Mouse (Mus musculus): ENCODE data around the gene Spata20.

The Spata20 gene

GRCm38 (mm10) chr11:94481963-94482362 is 4.0 kb downstream of the Spata20 start:
- DNase-seq, result no peak

- no peak for DNase-seq
Measured at GRCm38 (mm10) chr11:94480382-94480781, 5.6 kb downstream of the Spata20 start.

GRCm38 (mm10) chr11:94477651-94478050 is 8.3 kb downstream of the Spata20 start:
- DNase-seq, result no peak

GRCm38 (mm10) chr11:94475722-94476121 is 10.3 kb downstream of the Spata20 start:
- DNase-seq, result peak; percentile 34

- DNase-seq, result no peak
Measured at GRCm38 (mm10) chr11:94474544-94474910, 11.5 kb downstream of the Spata20 start.

GRCm38 (mm10) chr11:94473707-94474543 is 12.1 kb downstream of the Spata20 start, which contains the start of gene Cacna1g:
Cacna1g (minus strand) TSS chr11:94474198.
- peak; percentile 93 for DNase-seq

- peak; percentile 48 for DNase-seq
Measured at GRCm38 (mm10) chr11:94472916-94473706, 12.9 kb downstream of the Spata20 start.

GRCm38 (mm10) chr11:94472585-94472915 is 13.4 kb downstream of the Spata20 start:
- peak; percentile 40 for DNase-seq

GRCm38 (mm10) chr11:94471740-94472584 is 14.0 kb downstream of the Spata20 start:
- DNase-seq, result peak; percentile 47

GRCm38 (mm10) chr11:94470391-94470790 is 15.6 kb downstream of the Spata20 start:
- no peak for DNase-seq

GRCm38 (mm10) chr11:94469136-94470064 is 16.6 kb downstream of the Spata20 start:
- peak; percentile 47 for DNase-seq

- no peak for DNase-seq
Measured at GRCm38 (mm10) chr11:94468582-94469064, 17.4 kb downstream of the Spata20 start.

GRCm38 (mm10) chr11:94466333-94466855 is 19.6 kb downstream of the Spata20 start:
- no peak for DNase-seq

GRCm38 (mm10) chr11:94464170-94464569 is 21.8 kb downstream of the Spata20 start:
- DNase-seq, result no peak

- peak; percentile 53 for DNase-seq
Measured at GRCm38 (mm10) chr11:94461856-94462255, 24.1 kb downstream of the Spata20 start.

GRCm38 (mm10) chr11:94457001-94457400 is 29.0 kb downstream of the Spata20 start:
- no peak for DNase-seq

GRCm38 (mm10) chr11:94456347-94456746 is 29.6 kb downstream of the Spata20 start:
- no peak for DNase-seq

- DNase-seq, result no peak
Measured at GRCm38 (mm10) chr11:94455161-94455820, 30.7 kb downstream of the Spata20 start.

GRCm38 (mm10) chr11:94454756-94455155 is 31.2 kb downstream of the Spata20 start:
- no peak for DNase-seq

- DNase-seq, result no peak
Measured at GRCm38 (mm10) chr11:94451091-94451773, 34.7 kb downstream of the Spata20 start.
